In the genomic region with DNA sequence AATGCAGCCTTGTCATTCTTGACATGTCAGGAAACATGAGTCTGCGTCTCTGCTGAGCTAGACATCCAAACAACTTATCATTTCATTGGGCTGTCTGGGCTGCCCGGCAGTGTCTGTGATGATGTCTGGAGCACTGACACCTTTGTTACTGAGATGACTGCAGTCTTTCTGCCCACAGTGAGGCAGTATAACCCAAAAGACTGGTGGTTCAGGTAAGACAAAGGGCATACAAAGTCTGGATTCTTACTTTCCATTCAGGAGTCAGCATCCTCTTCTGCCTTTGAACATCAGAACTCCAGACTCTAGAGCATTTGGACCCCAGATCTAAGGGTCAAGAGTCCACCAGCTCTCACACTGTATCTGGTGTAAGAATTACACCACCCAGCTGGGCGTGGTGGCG, we compare ENCODE assay signal across 12 mouse cellular contexts. TPM values are rescaled to one million over a fixed set of nuclear protein-coding genes. Genes with fewer than 3 reads are reported as not detected.
DNase-seq lines count a peak whose midpoint lies in the region; ATAC-seq and TF ChIP-seq lines count a peak whose summit lies in the region.
"Had no signal": no experiment of that assay in that cellular context is flagged by ENCODE, and none has a peak within 500 bp of the region (broad histone marks: within the 10 kb centered on the region; RNA-seq: fewer than 3 reads in every experiment).

No protein-coding gene starts in this region.

- peaks cover 6% of the 10 kb centered on the region for H3K36me3 ChIP-seq in heart, adult 2 months (ENCODE audit: control insufficient read depth, insufficient read depth, low read length)
- H3K36me3 ChIP-seq in heart, embryonic 12.5 days: no peaks in the 10 kb centered on the region
- H3K36me3 ChIP-seq in thymus, adult 2 months (ENCODE audit: control insufficient read depth, insufficient read depth, low read length): no peaks in the 10 kb centered on the region
- no peaks in the 10 kb centered on the region for H3K36me3 ChIP-seq in liver, embryonic 16.5 days (ENCODE audit: control insufficient read depth, insufficient read depth)
- H3K36me3 ChIP-seq: heart, embryonic 15.5 days; midbrain, embryonic 12.5 days had no signal

- WGBS in heart, adult 2 months: 72% methylated on average over 4 of the region's 4 CpGs
- 65% methylated on average over 4 of the region's 4 CpGs for WGBS in heart, embryonic 12.5 days
- WGBS in thymus, adult 2 months: 93% methylated on average over 4 of the region's 4 CpGs
- WGBS in liver, embryonic 16.5 days (ENCODE audit: insufficient replicate concordance): 60% methylated on average over 4 of the region's 4 CpGs

- no peaks in the 10 kb centered on the region for H3K79me2 ChIP-seq in heart, adult 2 months (replicated peaks; ENCODE audit: control insufficient read depth, insufficient read depth, low read length)

- H3K4me3 ChIP-seq in heart, adult 2 months: no peak overlapping the region
- no peak overlapping the region for H3K4me3 ChIP-seq in heart, embryonic 12.5 days
- H3K4me3 ChIP-seq in thymus, adult 2 months (ENCODE audit: control insufficient read depth, insufficient read depth, low read length): no peak overlapping the region
- no peak overlapping the region for H3K4me3 ChIP-seq in liver, embryonic 16.5 days (ENCODE audit: low read depth, low read length)
- H3K4me3 ChIP-seq: embryonic facial prominence, embryonic 12.5 days; heart, embryonic 15.5 days; limb, embryonic 13.5 days; midbrain, embryonic 12.5 days had no signal

- no peak for TF ChIP-seq POLR2A in heart, adult 2 months (IDR thresholded peaks at IDR 0.05; ENCODE audit: insufficient read depth, low read depth, low read length)
- no peak for TF ChIP-seq POLR2A in thymus, adult 2 months (IDR thresholded peaks at IDR 0.05; ENCODE audit: control insufficient read depth, extremely low read depth, insufficient read depth, low read length, poor library complexity)

- H3K4me2 ChIP-seq in heart, embryonic 12.5 days: no peak overlapping the region
- no peak overlapping the region for H3K4me2 ChIP-seq in liver, embryonic 16.5 days (ENCODE audit: low read depth, low read length)
- H3K4me2 ChIP-seq: embryonic facial prominence, embryonic 12.5 days; heart, embryonic 15.5 days; limb, embryonic 13.5 days; midbrain, embryonic 12.5 days had no signal

- intact Hi-C loops in heart, adult 2 months (cut with DNase I): loop anchor here (5.0 kb wide), 1 partner anchor 387 kb away; no protein-coding TSS in a partner anchor

- no peak for TF ChIP-seq EP300 in heart, adult 2 months (IDR thresholded peaks at IDR 0.05; ENCODE audit: insufficient read depth, low read depth, low read length)

- no peaks in the 10 kb centered on the region for H3K27me3 ChIP-seq in heart, adult 2 months (ENCODE audit: control insufficient read depth, insufficient read depth, low read length)
- H3K27me3 ChIP-seq in heart, embryonic 12.5 days (replicated peaks): no peaks in the 10 kb centered on the region
- no peaks in the 10 kb centered on the region for H3K27me3 ChIP-seq in thymus, adult 2 months (ENCODE audit: control insufficient read depth, insufficient read depth, low read length)
- no peaks in the 10 kb centered on the region for H3K27me3 ChIP-seq in liver, embryonic 16.5 days (ENCODE audit: control insufficient read depth, insufficient read depth, low read depth, low read length)
- H3K27me3 ChIP-seq: embryonic facial prominence, embryonic 12.5 days; heart, embryonic 15.5 days; limb, embryonic 13.5 days; midbrain, embryonic 12.5 days had no signal

- peak; percentile 62 for TF ChIP-seq CTCF in heart, adult 2 months (IDR thresholded peaks at IDR 0.05)
- no peak for TF ChIP-seq CTCF in thymus, adult 2 months (IDR thresholded peaks at IDR 0.05; ENCODE audit: borderline replicate concordance, control insufficient read depth, extremely low read depth, insufficient read depth, low read length, poor library complexity)

- DNase-seq in heart, adult 2 months: no peak
- DNase-seq in thymus, adult 2 months: peak; percentile 8
- DNase-seq in thymus, adult 18-20 months: no peak
- DNase-seq in thymus, postnatal 4 days: peak; percentile 37
- no peak for DNase-seq in cerebellum, postnatal 14 days
- DNase-seq in urinary bladder, postnatal 14 days (ENCODE audit: low spot score): no peak

- H3K9ac ChIP-seq in heart, adult 2 months (ENCODE audit: low read depth, low read length): no peak overlapping the region
- no peak overlapping the region for H3K9ac ChIP-seq in heart, embryonic 12.5 days
- H3K9ac ChIP-seq in liver, embryonic 16.5 days (ENCODE audit: low read depth, low read length): no peak overlapping the region
- H3K9ac ChIP-seq: embryonic facial prominence, embryonic 12.5 days; heart, embryonic 15.5 days; limb, embryonic 13.5 days; midbrain, embryonic 12.5 days had no signal

- H3K27ac ChIP-seq in heart, adult 2 months: no peak overlapping the region
- no peak overlapping the region for H3K27ac ChIP-seq in heart, embryonic 12.5 days (ENCODE audit: poor library complexity, severe bottlenecking)
- no peak overlapping the region for H3K27ac ChIP-seq in thymus, adult 2 months (ENCODE audit: control insufficient read depth, insufficient read depth, low read length)
- H3K27ac ChIP-seq in liver, embryonic 16.5 days (ENCODE audit: low read length): no peak overlapping the region
- H3K27ac ChIP-seq: embryonic facial prominence, embryonic 12.5 days; heart, embryonic 15.5 days; limb, embryonic 13.5 days; midbrain, embryonic 12.5 days had no signal

- H3K9me3 ChIP-seq in heart, embryonic 12.5 days (replicated peaks): no peaks in the 10 kb centered on the region
- H3K9me3 ChIP-seq in liver, embryonic 16.5 days (replicated peaks; ENCODE audit: control insufficient read depth, low read length): no peaks in the 10 kb centered on the region
- H3K9me3 ChIP-seq: embryonic facial prominence, embryonic 12.5 days; heart, embryonic 15.5 days; limb, embryonic 13.5 days; midbrain, embryonic 12.5 days had no signal

- no peak for ATAC-seq in heart, embryonic 12.5 days (ENCODE audit: insufficient number of reproducible peaks, low FRiP score)
- peak; percentile 47; the same call in 1 of the 2 replicates for ATAC-seq in liver, embryonic 16.5 days (ENCODE audit: low read depth)

- peaks cover 5% of the 10 kb centered on the region for H3K4me1 ChIP-seq in heart, adult 2 months (ENCODE audit: control insufficient read depth, insufficient read depth, low read length)
- 0 out of 2 replicates have a peak, but pooled peaks cover 3% of the 10 kb centered on the region for H3K4me1 ChIP-seq in heart, embryonic 12.5 days (replicated peaks)
- no peaks in the 10 kb centered on the region for H3K4me1 ChIP-seq in thymus, adult 2 months (replicated peaks; ENCODE audit: control insufficient read depth, insufficient read depth, low read length)
- no peaks in the 10 kb centered on the region for H3K4me1 ChIP-seq in liver, embryonic 16.5 days (ENCODE audit: control insufficient read depth, low read depth, low read length)
- H3K4me1 ChIP-seq: embryonic facial prominence, embryonic 12.5 days; midbrain, embryonic 12.5 days had no signal

RNA-seq across cellular contexts. Expression of a gene that starts 27.5 kb away (rescaled TPM):
- 1 to 10 TPM; 2.3 to 2.4 TPM for total RNA-seq in heart, adult 2 months (2021)
- 1.8 and 2.4 TPM in 2 replicates for polyA plus RNA-seq in heart, adult 2 months (2012; rRNA removed)
- 5.0 TPM in 2 replicates for polyA plus RNA-seq in heart, embryonic 12.5 days (2016; fragmentation: Nextera tagmentation; extraction: Ambion mirVana)
- polyA plus RNA-seq in thymus, adult 2 months (2012; rRNA removed): 2.7 and 2.9 TPM in 2 replicates
- 2.8 and 3.0 TPM in 2 replicates for polyA plus RNA-seq in liver, embryonic 16.5 days (2015; fragmentation: Nextera tagmentation; extraction: Ambion mirVana)

RNA-seq across cellular contexts. Expression of a gene that starts 39.8 kb away (rescaled TPM):
- total RNA-seq in heart, adult 2 months (2021): not detected
- not detected in 2 replicates for polyA plus RNA-seq in heart, adult 2 months (2012; rRNA removed)
- not detected in 2 replicates for polyA plus RNA-seq in heart, embryonic 12.5 days (2016; fragmentation: Nextera tagmentation; extraction: Ambion mirVana)
- not detected in 2 replicates for polyA plus RNA-seq in thymus, adult 2 months (2012; rRNA removed)
- polyA plus RNA-seq in liver, embryonic 16.5 days (2015; fragmentation: Nextera tagmentation; extraction: Ambion mirVana): not detected in 2 replicates
- polyA plus RNA-seq: embryonic facial prominence, embryonic 12.5 days; heart, embryonic 15.5 days; limb, embryonic 13.5 days; midbrain, embryonic 12.5 days had no signal

RNA-seq across cellular contexts. Expression of a gene that starts 45.6 kb away (rescaled TPM):
- 10 to 100 TPM; 24.6 to 27.8 TPM for total RNA-seq in heart, adult 2 months (2021)
- 7.5 and 11.3 TPM in 2 replicates for polyA plus RNA-seq in heart, adult 2 months (2012; rRNA removed)
- polyA plus RNA-seq in heart, embryonic 12.5 days (2016; fragmentation: Nextera tagmentation; extraction: Ambion mirVana): 17.1 TPM in 2 replicates
- 20.4 and 23.0 TPM in 2 replicates for polyA plus RNA-seq in thymus, adult 2 months (2012; rRNA removed)
- polyA plus RNA-seq in liver, embryonic 16.5 days (2015; fragmentation: Nextera tagmentation; extraction: Ambion mirVana): 9.4 TPM in 2 replicates

Comparison
In these comparisons a context has a peak if more than half of its experiments do, and no peak if none do; other contexts are left out.
1. DNase-seq: peak in thymus, adult 2 months (single experiment) and thymus, postnatal 4 days (single experiment); none in heart, adult 2 months (0 of 2), thymus, adult 18-20 months (0 of 2), cerebellum, postnatal 14 days (0 of 2) and urinary bladder, postnatal 14 days (single experiment).